Mouse (Mus musculus): ENCODE measurements around the gene 4930558K02Rik.

The 4930558K02Rik gene

GRCm38 (mm10) chr1:161942082-161942481 lies 37.4 kb downstream of the 4930558K02Rik start:
- no peak for DNase-seq

GRCm38 (mm10) chr1:161932286-161932685 lies 47.1 kb downstream of the 4930558K02Rik start:
- DNase-seq = no peak

GRCm38 (mm10) chr1:161931817-161932216 lies 47.6 kb downstream of the 4930558K02Rik start:
- DNase-seq = no peak

GRCm38 (mm10) chr1:161931313-161931712 lies 48.1 kb downstream of the 4930558K02Rik start:
- no peak for DNase-seq

GRCm38 (mm10) chr1:161927976-161928375 lies 51.5 kb downstream of the 4930558K02Rik start:
- no peak for DNase-seq

DNA sequence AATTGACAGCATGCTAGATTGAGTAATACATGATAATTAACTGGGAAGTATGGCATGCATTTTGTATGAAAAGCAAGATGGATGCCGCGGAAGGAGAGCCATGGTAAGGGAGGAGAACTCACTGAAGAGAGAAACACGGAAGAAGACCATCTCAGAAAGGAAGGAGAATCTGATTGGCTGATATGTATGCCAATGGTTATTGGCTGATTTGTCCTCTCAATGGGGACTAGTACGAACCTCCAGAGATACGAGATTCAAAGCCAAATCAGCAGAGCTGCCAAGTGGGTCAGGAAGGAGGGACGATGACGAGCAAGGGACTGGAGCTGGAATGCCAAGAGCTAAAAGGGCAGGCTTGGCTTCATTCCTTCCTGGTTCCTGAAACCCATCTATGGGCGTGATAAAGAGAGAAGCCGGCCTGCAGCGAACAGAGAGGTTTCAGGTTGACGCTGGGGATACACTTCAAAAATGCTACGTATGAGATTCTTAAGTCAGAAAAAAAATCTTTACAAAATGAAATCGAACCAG lies 54.1 kb downstream of the 4930558K02Rik start:
- peak; percentile 34 to 41 for DNase-seq

- no peak for DNase-seq
Measured at GRCm38 (mm10) chr1:161924321-161924720, 55.1 kb downstream of the 4930558K02Rik start.

DNA sequence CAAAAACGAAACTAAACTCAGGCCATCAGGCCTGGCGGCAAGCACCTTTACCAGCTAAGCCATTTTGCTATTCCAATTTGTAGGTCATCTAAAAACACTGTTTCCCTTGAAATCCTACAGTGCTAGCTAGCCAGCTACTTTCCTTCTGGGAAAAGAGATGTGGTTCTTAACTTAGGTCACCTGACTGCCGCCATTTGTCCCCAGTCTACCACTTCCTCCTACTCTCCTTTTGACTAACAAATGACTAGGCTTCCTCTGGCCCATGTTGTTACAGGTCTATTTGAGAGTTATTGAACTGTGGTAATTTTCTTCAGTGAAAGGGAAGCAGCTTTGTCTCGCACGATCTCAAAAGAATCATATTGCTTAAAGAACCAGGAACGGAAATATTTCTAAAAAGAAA lies 57.5 kb downstream of the 4930558K02Rik start:
- DNase-seq = no peak

DNA sequence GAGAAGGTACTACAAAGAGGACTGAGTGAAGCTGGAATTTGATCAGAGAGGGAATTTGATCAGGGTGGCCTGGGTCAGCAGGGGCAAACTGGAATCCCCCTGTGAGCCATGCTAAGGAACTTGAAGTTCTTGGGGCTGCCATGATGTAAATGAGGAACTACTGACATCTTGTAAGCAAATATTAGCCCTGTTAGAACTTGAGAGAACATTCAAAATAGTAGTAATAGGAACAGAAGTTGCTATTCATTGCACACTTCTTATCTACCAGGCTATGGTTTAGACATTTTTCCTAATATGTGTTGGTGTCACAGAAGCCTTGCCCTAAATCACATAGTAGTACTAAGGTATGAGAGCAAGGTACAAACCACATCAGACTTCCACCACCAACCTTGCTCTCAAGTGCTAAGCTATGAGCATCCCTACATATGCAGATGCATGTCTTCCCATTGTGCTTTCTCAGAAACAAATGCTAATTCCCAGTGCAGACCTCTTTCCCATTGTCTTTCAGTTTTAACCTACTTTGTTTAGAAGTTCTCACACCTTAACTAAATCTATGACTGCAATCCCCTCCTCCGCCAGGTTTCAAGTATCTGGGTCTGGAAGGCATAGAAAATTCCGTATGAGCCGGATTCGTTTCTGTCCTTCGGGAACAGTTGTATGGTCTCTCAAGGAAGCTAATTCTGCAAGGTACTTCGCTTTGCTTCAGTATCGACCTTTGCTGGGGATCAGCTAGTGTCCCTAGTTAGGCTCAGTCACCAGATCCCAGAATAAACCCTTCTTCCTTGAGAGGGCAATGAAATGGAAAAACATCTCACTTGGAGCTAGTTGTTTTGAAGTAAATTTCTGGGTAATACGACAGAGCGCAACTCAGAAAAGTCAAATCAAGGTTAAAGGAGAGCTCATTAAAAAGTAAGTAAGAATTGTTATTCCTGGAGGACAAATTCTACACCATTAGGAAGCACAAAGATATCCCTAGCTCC lies 58.7 kb downstream of the 4930558K02Rik start:
- DNase-seq = no peak

GRCm38 (mm10) chr1:161919594-161919993 lies 59.8 kb downstream of the 4930558K02Rik start:
- DNase-seq = no peak

DNA sequence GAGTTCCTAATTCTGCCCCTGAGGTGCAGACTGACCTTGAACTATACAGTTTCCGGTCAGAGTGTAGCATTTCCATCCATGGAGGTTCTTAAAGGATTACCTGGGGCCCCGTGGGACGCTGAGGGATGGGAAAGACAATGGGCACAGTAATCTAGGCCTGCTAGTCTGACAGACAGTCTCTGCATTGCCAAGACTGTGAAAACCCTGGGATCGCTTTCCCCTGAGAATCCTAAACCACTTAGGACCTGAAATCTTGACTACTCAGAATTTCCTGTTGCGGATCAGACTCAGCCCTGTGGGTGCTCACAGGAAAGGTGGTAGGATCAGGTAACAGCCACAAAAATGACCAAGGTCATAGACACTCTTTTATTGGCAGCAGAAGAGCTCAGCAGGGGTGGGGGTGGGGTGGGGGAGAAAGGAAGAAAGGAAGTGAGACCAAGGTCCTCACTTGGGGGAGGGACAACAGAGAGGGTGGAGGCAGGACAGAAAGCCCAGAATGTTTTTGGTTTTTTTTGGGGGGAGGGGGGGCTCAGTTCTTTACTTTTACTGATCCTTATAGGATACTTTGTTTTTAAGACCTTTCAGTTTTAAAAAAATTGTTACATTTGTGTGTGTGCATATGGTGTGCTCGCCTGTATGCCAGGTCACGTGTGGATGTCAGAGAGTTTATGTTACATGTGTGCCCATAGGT lies 60.6 kb downstream of the 4930558K02Rik start:
- no peak for DNase-seq

DNA sequence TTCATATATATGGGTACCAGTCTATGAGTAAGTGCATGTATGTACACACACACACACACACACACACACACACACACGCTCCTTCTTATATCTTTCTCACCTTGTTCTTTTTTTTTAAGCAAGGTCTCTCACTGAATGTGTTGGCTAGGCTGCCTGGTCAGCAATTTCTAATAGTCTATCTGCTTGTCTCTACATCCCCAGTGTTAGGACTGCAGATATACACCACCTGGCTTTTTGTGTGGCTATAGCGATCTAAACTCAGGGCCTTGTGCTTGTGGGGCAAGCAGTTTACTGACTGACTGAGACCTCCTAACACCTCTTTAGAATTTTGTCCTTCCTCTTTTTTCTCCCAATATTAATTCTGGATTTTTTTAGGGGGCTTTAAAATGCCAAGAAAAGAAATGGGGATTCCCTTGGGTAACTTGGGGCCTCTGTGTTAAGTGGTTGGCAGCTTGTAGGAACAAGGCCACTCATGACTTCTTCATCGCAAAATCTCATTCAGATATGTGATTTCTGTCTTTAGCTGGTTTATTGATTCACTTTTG lies 61.4 kb downstream of the 4930558K02Rik start:
- DNase-seq = no peak

DNA sequence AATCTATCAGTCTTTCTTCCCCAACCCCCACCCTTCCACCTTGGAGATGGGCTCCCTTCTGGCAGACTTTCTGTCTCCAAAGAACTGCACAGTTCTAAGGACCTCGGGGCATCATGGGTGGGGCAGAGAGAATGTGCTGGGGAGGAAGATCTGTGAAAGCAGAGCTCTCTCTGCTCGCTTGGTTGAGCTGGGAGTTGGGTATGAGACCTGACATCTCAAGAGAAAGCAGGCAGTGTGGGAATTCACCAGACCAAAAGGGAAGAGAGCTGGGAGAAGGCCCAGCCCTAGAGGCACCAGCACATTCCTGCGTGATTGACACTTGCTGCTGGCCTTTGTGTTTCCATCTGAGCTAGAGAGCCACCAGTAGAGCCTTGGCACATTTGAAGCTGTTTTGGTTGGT lies 63.4 kb downstream of the 4930558K02Rik start:
- DNase-seq = no peak

GRCm38 (mm10) chr1:161913648-161913984 lies 65.8 kb downstream of the 4930558K02Rik start:
- DNase-seq = no peak

GRCm38 (mm10) chr1:161912940-161913647 lies 66.3 kb downstream of the 4930558K02Rik start:
- no peak for DNase-seq

DNA sequence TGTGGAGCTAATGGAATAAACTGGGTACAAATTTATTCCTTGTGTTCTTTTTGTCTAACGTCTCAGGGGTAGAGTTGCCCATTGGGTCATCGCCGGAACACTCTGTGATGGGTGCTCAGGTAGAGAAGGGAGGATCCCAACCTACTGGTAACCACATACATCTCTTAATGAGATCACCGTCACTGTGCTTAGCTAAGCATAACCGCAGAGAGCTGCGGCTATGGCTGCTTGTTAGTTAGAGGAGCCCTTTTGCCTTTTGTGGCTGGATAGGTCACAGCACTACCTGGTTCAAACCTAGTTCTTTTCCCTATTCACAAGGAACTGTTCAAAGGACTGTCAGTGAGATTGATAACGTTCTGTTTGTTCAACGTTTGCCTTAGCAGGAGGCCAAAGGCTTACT lies 70.4 kb downstream of the 4930558K02Rik start:
- no peak for DNase-seq

GRCm38 (mm10) chr1:161907795-161908457 lies 71.5 kb downstream of the 4930558K02Rik start:
- DNase-seq = no peak

- no peak for DNase-seq
Measured at GRCm38 (mm10) chr1:161907111-161907510, 72.3 kb downstream of the 4930558K02Rik start.

DNA sequence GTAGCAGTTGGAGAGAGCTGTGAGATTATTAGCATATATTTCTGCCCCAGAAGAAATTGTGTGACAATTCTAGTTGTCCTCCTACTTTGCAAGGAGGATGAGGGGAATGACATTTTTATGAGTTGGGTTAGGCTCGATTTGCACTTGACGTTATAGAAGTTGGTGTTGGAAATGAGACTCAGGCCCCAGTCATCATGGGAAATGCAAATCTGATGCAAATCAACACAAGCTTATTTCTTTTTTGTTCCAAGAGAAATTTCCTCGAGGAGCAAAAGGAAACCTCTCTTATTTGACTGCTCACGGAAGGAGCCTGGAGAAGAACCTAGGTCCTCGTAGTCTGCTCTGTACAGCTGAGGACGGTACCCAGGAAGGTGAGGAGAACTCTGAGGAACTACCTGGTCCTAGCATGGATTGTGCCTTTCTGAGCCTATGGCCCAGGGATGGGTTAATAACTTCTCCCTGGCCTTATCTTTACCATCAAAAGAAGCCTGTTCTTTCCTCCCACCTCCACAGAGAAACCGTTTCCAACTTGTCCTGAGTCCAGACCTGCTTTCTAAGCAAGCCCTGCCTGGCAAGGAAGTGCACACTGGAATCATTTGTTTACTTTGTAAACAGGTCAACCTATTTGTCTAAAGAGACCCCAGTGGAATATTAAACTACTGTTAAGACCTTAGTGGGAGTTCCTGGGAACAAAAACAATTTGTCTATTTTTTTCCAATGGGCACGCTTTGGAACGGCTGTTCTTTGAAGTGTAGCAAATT lies 76.6 kb downstream of the 4930558K02Rik start:
- no peak for DNase-seq

- no peak for DNase-seq
Measured at GRCm38 (mm10) chr1:161900129-161900528, 79.3 kb downstream of the 4930558K02Rik start.

DNA sequence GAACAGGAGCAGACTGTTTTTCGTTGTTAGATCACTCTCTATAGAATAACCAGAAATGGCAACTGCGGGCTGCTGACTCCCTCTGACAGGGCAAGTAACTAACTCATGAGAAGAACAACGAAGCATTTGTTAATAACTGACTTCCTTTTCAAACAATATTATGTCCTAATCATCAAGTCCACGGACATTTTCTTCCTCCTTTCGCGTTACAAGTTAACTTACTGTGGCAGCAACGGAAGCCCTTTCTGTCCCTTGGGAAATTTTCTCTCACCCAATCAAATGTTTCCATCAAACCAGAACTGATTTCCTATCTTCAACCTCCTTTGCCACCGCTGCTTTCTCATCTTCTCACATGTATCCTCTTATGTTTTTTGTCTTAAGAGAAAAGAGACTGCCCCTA lies 82.2 kb downstream of the 4930558K02Rik start:
- no peak for DNase-seq

All from cerebellum, postnatal 36 days (tissue).